Mouse (Mus musculus) gastrocnemius, postnatal 25 days (tissue): ENCODE measurements around the gene Ddo. TPM values are rescaled to one million over a fixed set of nuclear protein-coding genes. Genes with fewer than 3 reads are reported as not detected.

Experiments
- DNase-seq: peaks from one replicate; pipeline ENCODE4 v3.0.0; 2022
- long read RNA-seq, 2 experiments: library from polyadenylated mRNA; stranded (forward); transcript quantifications; one replicate each; pipeline ENCODE4 v2.0.0; 2021
- total RNA-seq, 2 experiments: library from RNA; stranded (reverse); gene quantifications; 1 replicate in 1 of 2; 2 replicates in 1 of 2; pipeline ENCODE4 v1.2.3; 2021

Gene Ddo
- 10 to 100 TPM; 24.1 to 25.4 TPM for total RNA-seq
- long read RNA-seq, experiment 1, transcript Ddo-201 (5 exons, 3,000 nt), result major isoform, 13 of 40 reads
- long read RNA-seq, experiment 1, partial matches to known transcripts, result 1 of 40 reads
- long read RNA-seq, experiment 1, other reads (novel, unspliced or antisense), result 26 of 40 reads
- long read RNA-seq, experiment 2, transcript Ddo-201 (5 exons, 3,000 nt), result major isoform, 25 of 49 reads
- long read RNA-seq, experiment 2, partial matches to known transcripts, result 1 of 49 reads
- long read RNA-seq, experiment 2, other reads (novel, unspliced or antisense), result 23 of 49 reads

DNA sequence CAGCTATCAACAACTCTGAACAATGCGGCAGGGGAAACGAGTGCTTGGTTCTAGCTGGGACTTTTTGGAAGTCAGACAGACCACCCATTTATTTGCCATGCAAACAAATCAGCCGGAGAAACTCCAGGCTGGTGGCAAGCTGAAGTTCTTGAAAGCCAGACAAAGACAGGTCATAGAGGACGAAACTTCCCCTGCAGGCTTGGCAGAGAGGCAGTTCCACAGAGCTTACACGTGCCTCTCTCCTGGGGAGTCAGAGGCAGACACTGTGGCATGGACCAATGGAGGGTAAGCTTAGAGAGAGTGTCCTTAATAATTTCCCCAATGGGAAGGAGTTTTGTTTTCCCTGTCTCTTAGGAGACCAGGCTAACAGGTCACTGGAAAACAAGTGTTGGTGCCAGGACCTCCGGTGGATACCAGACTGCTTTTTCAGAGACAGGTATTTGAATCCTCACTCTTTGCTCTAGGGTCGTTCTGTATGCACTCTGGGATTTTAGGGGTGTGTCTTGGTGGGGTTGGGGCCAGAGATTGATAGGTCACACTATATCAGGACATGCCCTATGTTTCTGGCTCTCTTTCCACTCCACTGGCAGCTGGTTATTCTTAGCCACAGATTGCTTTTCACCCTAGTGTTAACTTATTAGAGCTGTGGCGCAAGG, at the start of gene Ddo:
Gene Ddo, plus strand, starts transcription at position 356 of the 656 bp plus-strand sequence.
- peak; percentile 73 for DNase-seq

DNA sequence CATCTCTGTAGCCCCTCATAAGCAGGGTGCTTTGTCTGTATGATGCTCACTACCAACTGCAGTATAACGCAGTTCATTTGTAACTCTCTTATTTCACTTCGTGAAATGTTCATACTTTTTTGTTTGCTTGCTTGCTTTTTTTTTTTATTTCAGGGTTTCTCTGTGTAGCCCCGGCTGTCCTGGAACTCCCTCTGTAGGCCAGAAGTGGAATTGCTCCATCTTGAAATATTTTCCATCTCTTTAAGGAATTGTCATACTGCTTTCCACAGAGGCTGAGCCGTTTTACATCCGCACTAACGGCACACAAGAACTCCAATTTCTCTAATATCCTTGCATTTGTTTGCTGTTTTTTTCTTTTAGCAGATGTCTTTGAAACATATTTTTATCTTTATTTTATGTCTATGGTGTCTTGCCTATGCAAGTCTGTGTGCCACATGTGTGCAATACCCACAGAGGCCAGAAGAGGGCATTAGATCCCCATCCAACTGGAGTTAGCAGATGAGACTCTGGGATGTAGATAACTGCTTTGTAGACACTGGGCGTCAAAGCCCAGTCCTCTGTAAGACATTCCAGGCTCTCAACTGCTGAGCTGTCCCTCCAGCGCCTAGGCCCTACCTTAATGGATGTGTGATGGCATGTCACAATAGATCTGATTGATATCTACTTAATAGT, 46.1 kb upstream of the Ddo start:
- no peak for DNase-seq

DNA sequence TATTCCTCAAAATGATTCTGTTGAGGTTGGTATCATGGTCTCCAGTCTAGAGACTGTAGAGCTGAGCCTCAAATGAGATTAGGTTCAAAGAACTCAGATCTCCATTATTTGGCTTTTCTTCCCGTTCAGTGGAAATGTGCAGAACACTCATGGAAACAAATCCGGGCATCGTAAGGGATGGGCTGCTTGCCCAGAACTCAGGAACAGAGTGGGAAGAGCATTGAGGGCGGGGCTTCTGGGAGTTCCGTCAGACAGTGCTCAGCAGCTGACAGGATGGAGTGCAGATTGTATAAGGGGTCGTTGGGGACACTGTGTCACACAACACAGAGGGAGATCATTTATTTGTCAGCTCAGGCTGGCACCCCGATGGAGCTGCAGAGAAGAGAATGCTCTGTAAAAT, 37.6 kb upstream of the Ddo start:
- no peak for DNase-seq

DNA sequence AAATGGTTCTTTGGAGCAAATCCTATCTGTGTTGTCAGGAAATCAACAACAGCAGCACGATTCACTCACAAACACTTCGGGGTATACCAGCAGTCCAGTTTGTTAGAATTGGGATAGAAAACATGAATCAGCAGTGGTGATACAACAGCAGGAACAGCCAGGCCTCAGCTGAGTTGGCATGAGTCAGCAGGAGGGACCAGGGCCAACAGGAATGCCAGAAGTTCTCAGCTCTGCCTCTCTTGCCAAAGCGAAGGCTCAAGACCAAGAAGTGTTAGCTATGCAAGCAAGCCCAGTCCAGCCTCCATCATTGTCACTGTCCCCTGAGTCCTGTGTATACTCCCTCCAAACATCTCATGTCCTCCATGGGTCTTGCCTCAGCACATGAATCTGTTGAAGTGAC, 32.6 kb upstream of the Ddo start:
- DNase-seq, result no peak

DNA sequence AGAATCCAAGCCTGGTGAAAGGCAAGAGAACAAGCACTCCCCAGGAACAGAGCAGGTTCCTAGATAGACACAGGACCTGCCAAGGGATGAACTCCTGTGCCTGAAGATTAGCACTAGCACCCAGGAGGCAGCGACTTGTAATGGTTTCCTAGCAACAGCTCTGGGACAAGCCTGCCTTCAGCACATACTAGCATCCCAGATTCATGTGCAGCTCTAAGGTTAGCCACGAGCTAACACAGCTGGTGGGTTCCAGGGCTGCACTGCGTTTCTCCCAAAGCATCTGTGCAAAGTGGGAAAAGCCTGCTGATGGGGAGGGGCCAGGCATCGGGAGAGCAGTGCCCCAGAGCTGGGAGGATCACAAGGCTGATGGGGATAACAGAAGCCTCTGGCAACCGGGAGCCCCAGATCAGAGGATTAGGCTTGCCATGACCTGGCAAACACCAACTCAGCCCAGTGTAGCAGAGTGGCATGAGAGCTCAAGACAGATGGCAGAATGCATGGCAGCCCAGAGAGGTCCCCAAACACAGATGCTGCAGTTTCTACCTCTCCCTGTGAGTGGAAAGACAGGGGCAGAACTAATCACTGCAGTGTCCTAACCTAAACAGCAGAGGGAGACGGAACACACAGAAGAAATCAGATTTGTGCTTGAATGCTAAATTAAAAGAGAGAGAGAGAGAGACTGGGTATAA, 25.0 kb upstream of the Ddo start:
- DNase-seq, result no peak

DNA sequence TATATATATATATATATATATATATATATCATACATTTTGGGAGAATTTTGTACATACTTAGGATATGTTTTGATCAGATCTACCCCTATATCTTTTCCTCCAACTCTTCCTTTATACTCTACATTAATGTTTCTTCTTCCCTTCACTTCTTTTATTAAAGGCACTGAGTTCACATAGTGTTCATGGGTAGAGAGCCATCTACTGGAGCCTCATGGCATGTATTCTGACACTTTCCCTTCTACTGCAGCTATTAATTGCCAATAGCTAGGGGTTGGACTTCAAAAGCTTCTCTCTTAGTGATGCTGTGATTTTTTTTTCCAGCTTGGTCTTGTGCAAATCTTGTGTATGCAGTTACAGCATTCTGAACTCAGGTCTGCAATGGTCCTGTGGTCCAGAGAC, 11.8 kb upstream of the Ddo start:
- no peak for DNase-seq

DNA sequence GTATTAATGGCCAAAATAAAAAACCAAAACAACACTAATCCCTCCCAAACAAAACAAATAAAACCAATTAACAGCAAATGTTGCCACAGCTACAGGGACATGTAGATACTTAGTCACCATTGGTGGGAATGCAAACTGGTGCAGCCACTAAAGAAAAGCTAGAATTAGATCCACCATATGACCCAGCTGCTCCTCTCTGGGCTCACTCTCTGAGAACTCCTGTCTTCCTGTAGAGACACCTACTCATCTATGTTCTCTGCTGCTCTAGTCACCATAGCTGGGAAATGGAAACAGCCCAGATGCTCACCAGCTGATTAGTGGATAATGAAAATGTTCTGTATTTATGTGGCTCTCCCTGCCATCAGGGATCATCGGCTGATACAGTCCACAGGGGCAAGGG, 10.1 kb upstream of the Ddo start:
- DNase-seq, result no peak

DNA sequence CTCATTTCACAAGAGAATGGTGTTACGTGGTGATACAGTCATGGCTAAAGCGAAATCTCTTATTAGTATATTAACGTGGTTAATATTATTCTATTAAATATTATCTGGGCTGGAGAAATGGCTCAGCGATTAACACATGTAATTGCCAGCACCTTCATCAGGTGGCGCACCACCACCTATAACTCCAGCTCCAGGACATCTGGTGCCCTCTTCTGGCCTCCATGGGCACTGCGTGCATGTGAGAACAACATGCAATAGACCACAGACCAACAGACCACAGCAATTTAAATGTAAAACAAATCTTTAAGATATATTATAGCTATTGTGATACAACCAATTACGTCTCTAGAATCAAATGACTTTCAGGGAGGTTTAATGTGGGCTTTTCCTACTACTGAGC, 671 bp upstream of the Ddo start:
- peak; percentile 24 for DNase-seq

DNA sequence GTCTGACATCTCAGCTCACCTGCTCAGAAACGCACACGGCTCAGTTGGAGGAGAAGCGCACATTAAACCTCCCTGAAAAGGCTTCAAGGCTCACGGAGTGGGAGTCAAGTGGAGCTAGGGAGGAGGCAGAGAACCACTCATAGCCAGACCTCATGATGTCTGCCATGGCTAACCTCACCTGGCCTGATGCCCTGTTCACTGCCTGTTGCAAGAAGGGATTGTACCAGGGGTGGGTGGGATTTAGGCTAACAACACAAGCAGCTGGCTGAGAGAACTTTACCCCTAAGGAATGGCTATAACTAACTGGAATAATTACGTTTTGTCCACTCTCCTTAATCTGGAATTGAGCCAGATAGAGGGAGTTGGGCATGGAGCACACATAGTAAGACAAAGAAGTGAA, 646 bp downstream of the Ddo start:
- peak; percentile 28 for DNase-seq

DNA sequence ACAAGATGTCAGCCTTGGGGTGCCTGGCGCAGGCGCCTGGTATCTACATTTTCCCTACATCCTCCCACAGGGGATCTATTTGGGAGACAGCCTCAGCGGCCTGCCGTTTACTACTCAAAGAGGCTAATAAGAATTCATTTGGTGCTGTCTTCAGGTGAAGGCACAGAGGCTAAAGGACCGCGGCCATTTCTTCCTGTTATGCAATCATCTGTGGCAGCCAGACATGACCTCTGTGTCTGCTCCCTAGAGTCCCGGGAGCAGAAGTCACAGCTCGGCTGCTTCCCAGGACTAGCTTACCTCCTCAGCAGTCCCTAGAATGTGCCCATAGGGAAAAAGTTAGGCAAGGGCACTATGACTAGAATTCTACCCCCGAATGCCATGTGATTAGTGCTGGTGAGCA, 1.1 kb downstream of the Ddo start:
- no peak for DNase-seq

DNA sequence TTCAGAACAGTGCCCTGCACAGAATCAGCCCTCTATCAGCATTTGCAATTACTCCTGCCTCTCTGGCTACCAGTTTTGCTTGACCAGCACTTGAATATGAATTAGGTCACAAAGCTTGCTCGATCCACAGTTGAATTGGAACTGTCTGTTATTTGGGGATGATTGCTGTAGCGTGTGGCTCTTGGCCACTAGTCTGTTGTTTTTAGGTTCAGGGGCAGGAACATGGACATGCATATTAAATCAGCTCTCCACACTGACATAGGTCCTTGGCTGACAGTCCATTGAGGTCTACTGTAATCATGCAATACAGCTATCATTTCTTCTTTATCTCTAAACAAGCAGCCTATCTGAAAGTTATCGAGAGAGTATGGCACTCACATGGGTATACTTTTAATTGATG, 2.3 kb downstream of the Ddo start:
- no peak for DNase-seq

DNA sequence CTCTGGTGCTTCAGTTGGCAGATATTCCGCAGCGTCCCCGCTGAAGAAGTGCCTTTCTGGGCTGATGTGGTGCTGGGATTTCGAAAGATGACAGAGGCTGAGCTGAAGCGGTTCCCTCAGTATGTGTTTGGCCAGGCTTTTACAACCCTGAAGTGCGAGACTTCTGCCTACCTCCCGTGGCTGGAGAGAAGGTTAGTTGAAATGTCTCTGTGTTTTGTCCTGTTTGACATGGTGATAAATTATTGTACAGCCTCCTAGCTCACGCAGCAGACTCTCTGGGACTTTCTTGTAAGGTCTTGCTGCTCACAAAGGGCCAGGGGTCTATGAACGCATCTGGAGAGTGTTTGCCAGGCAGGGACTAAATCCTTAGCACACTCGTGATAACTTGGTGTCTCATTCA, 7.5 kb downstream of the Ddo start:
- no peak for DNase-seq

DNA sequence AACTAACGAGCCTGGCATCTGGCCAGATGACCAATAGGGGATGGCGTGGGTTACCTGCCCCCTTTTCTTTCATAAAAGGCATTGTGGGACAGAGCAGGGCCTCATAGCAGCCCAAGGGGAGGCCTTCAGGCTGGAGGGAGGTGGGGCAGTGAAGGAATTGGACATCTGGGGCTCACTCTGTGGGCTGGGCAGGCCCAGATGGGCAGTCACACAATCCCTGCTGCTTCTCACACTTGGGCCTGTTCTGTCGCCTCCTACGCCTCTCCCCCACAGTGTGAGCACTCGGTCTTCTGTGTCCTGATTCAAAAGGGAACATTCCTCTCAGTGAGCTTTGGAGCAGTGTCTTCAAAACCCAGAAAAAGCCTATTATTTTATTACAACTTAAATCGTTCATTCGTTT, 8.5 kb downstream of the Ddo start:
- DNase-seq, result no peak

DNA sequence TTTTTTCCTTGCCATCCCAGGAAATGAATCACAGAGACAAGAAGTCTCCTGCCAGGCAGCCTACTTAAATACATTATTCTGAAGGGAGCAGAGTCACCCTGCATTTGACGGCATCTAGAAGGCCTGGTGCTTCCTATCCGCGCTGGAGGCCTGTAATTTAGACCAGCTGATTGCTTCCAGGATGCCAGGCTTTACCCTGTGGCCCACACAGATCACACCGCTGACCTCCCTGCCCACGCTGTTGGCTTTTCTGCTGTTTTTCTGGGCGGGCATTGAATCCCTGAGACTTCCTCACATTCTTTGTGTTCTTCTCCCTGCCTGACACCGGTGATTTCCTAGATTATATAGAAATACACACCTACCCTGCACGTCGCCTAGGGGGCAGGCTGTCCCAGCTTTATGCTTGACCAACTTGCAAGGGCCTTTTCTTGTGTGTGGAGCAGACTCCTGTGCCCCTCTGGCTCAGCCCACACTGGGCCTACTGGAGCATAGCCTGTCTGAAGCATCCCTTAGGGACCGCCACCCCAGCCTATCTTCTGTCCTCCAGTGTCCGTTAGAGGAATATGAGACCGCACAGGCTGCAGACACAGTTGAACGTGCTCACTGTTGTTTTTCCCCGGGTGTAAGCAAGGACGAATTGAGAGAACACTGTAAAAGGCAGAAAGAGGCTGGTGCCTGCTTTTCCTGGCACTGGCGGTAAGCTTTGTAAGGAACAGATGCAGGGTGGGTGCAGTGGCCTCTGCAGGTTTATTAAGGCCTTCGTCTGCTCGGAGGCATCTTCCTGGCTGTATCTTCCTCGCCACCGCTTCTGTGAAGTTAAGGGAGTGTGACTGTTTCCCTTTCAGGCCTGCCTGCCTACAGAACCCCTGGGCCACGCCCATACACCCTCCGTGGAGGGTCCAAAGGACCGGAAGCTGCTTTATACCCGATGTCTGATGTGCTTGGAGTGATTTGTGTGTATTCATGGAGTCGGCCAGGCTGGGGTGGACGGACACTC, 9.3 kb downstream of the Ddo start:
- DNase-seq, result no peak

DNA sequence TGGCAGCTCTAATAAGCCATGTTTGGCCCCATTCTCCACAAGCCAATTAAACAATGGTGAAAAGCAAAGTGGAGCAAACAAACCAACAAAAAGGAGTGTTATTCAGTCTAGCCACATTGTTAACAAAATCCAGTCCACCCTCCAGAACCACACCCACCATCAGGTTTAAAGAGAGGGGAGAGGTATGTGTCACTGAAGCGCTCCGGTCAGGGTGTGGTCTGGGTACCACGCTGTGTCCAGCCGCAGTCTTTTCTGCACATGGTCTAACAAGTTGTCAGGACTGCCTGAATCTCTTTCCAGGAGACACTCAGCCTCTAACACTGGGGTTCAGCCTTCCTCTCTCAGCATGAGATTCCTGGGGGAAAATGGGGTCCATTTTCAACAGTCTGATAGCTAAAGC, 10.6 kb downstream of the Ddo start:
- no peak for DNase-seq

DNA sequence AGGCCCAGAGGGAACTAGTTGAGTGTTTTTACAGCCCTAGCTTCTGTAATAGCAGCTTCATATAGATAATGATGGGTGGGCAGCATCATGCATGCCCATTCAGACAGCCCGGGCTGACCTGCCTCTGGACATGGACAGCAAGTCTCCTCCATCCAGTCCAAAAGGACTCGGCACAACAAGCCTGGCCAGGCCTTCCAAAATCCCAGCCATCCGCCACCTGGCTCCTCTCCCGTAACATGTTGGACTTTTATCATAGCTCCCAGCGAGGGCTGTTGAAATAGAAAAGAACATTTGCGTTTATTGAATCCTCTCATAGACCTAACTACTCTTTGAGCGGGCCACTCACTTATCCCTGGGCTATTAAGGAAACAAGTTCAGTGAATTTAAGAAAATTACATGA, 12.1 kb downstream of the Ddo start:
- no peak for DNase-seq

DNA sequence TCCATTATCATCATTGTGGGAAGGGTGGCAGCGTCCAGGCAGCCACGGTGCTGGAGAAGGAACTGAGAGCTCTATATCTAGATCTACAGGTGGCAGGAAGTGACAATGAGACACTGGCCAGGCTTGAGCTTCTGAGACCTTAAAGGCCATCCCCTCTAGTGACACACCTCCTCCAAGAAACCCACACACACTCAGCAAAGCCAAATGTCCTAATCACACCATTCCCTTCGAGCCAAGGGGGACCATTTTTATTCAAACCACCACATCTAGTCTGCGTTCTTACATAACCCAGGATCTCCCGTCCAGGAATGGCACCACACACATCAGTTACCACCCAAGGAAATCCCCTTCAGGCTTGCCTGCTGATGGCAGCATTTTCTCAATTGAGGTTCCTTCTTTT, 13.3 kb downstream of the Ddo start:
- DNase-seq, result no peak

DNA sequence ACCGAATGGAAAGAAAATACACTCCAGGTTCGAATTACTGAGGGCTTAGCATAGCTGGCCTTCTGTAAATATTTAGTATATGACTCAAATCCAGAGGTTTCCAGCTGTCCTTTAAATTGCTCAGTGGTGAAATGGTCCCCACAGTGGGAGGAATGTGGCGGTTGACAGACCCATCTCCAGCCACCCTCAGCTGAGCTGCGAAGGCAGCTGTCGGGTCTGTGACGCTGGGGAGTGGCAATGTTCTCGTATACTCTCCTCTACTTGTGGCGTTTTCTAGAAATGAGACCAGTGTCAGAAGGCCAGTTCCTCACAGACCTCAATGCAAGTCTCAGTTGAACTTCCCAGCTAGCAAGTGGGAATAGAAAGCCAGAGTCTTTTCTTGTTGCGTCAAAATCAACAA, 14.6 kb downstream of the Ddo start:
- DNase-seq, result no peak

DNA sequence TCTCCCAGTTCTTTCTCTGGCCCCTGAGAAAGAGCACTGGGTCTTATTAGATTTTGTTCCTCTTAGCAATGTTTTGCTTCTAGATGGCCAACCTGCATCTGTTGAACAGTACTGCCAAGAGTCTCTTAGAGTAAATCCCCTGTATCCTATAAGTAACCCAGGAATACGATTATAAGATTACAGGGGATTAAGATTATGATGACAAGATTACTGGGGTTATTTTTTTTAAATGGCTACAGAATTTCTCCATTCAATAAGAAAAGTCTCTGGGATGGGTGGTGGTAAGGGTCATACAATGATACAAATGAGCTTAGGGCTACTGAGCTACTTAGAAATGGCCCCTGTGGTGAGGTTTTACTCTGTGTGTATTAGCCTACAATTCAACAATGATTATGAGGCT, 15.5 kb downstream of the Ddo start:
- no peak for DNase-seq

DNA sequence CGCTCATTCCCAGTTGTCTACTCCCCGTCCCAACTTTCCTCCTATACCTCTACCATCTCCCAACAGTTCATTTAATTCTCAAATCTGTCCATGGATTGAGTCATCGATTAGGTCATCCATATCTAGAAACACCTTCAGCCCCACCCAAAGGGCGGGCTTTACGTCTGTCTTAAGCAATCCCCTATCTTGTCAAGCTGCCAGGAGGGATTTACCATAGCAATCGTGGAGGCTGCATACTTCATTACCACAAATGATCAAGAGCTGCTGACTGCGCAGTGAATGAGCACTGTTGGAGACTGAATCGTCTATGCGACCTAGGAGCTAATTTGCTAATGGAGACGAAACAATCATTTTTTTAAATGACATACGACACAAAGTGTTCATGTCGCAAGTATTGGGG, 19.0 kb downstream of the Ddo start:
- DNase-seq, result no peak

DNA sequence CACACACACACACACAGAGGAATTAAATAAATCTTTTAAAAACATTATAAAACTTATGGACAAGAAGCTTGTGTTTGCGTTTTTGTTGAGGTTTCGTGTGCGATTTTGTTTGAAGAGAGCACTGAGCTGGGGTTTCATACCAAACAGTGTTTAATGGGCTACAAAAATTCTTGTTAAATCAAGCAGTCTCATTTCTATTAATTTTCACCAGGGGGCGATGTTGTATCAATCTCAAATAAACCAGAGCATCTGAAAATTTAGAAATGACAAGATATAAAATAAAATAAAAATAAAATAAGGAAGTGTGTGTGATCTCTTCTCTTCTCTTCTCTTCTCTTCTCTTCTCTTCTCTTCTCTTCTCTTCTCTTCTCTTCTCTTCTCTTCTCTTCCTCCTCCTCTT, 19.8 kb downstream of the Ddo start:
- DNase-seq, result no peak

DNA sequence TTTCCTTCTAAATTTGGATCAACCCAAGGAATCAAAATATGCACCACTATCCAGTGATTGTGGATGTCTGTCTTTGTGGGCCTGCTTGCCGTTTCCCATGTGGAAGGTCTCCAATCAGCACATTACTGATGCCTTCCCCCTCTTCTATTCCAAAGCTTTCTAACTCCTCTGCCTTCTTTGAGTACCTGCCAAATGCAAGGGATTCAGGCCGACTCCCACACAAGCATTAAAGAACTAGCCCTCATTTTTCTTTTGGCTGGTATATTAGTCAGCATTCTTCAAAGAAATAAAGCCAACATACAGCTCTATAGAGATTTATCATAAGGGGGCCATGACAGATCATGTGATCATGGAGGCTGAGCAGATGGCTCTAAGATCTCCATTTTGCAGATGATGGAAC, 21.9 kb downstream of the Ddo start:
- DNase-seq, result no peak
